Mouse (Mus musculus) forebrain, embryonic 11.5 days (tissue): ENCODE measurements around the gene Sema6c. TPM values are rescaled to one million over a fixed set of nuclear protein-coding genes. Genes with fewer than 3 reads are reported as not detected.

Experiments used
- ATAC-seq: fragments of 200-750 bp; cut with Nextera tagmentation; replicated peaks from 2 replicates; pipeline ENCODE4 v1.8.0; 2017; ENCODE audit warnings: moderate TSS enrichment; ENCODE audit not compliant: low FRiP score
- DNase-seq: peaks from one replicate; pipeline ENCODE4 v3.0.0-alpha.2; 2017; ENCODE audit warnings: low spot score
- H3K27ac ChIP-seq: fragments of 300-500 bp; sonication (generic); 2 replicates; pipeline ENCODE4 v1.5.1; 2014; ENCODE audit warnings: low read depth, low read length
- H3K27me3 ChIP-seq: fragments of 300-500 bp; sonication (generic); 2 replicates; pipeline ENCODE4 v1.6.1; 2014; ENCODE audit warnings: mild to moderate bottlenecking, low read length, mixed read lengths; ENCODE audit not compliant: control insufficient read depth, insufficient read depth
- H3K36me3 ChIP-seq: fragments of 300-500 bp; sonication (generic); 2 replicates; pipeline ENCODE4 v1.6.1; 2014; ENCODE audit warnings: mild to moderate bottlenecking, low read length, moderate library complexity, mixed read lengths; ENCODE audit not compliant: control insufficient read depth, insufficient read depth
- H3K4me1 ChIP-seq: fragments of 300-500 bp; sonication (generic); replicated peaks from 2 replicates; pipeline ENCODE4 v1.6.1; 2014; ENCODE audit warnings: low read length, mixed read lengths; ENCODE audit not compliant: control insufficient read depth, insufficient read depth
- H3K4me2 ChIP-seq: fragments of 300-500 bp; sonication (generic); 2 replicates; pipeline ENCODE4 v1.6.1; 2014; ENCODE audit warnings: low read depth, mild to moderate bottlenecking, low read length, moderate library complexity, mixed read lengths; ENCODE audit not compliant: severe bottlenecking
- H3K4me3 ChIP-seq: fragments of 300-500 bp; sonication (generic); 2 replicates; pipeline ENCODE4 v1.5.1; 2014; ENCODE audit warnings: low read depth, low read length
- H3K9ac ChIP-seq: fragments of 300-500 bp; sonication (generic); 2 replicates; pipeline ENCODE4 v1.6.1; 2014; ENCODE audit warnings: low read length
- H3K9me3 ChIP-seq: fragments of 300-500 bp; sonication (generic); 2 replicates; pipeline ENCODE4 v1.6.1; 2016; ENCODE audit warnings: low read length, mixed read lengths; ENCODE audit not compliant: control insufficient read depth
- WGBS: fragments of 180-500 bp; shearing (Covaris S2); extraction: QIAGEN DNeasy Blood & Tissue Kit; methylation state at CpG from one replicate; pipeline ENCODE4 v1.1.7; 2014; 5-methylcytosine and 5-hydroxymethylcytosine counted together
- polyA plus RNA-seq: library from polyadenylated mRNA; unstranded; fragments of >200 nt; fragmentation: Nextera tagmentation; extraction: Ambion mirVana; gene quantifications from 2 replicates; pipeline ENCODE4 v1.2.1, GENCODE M21; 2014

Gene Sema6c
- polyA plus RNA-seq, 1 experiment from 2014 or later, result 17.6 TPM

- no peak overlapping the region for H3K9ac ChIP-seq
- ATAC-seq (no peak), DNase-seq (no peak)
- H3K27ac ChIP-seq, result no peak overlapping the region
- no peaks in the 10 kb centered on the region for H3K36me3 ChIP-seq
- H3K4me2 ChIP-seq, result no peak overlapping the region
- H3K4me3 ChIP-seq, result no peak overlapping the region
- 76% methylated on average over 25 of the region's 25 CpGs for WGBS
- H3K27me3 ChIP-seq, result no peaks in the 10 kb centered on the region
- 0 out of 2 replicates have a peak, but pooled peaks cover 2% of the 10 kb centered on the region for H3K4me1 ChIP-seq
- H3K9me3 ChIP-seq, result no peaks in the 10 kb centered on the region
Observed at GRCm38 (mm10) chr3:95139586-95140288, 20.5 kb upstream of the Sema6c start.

- WGBS, result 59% methylated on average over 18 of the region's 18 CpGs
- no peak overlapping the region for H3K4me2 ChIP-seq
- H3K27me3 ChIP-seq, result no peaks in the 10 kb centered on the region
- H3K36me3 ChIP-seq, result no peaks in the 10 kb centered on the region
- 0 out of 2 replicates have a peak, but pooled peaks cover 2% of the 10 kb centered on the region for H3K4me1 ChIP-seq
- ATAC-seq, result no peak
- no peak overlapping the region for H3K4me3 ChIP-seq
- DNase-seq, result no peak
- H3K9me3 ChIP-seq, result no peaks in the 10 kb centered on the region
- H3K27ac ChIP-seq, result no peak overlapping the region
- H3K9ac ChIP-seq, result no peak overlapping the region
Observed at GRCm38 (mm10) chr3:95140289-95140595, 20.0 kb upstream of the Sema6c start.

- Histone ChIP-seq H3K9me3 (no peaks in the 10 kb centered on the region), H3K4me2 (no peak overlapping the region), H3K9ac (no peak overlapping the region), H3K36me3 (no peaks in the 10 kb centered on the region), H3K27me3 (no peaks in the 10 kb centered on the region), H3K4me3 (no peak overlapping the region), H3K27ac (no peak overlapping the region), H3K4me1 (no peaks in the 10 kb centered on the region)
- ATAC-seq, result no peak
- no peak for DNase-seq
- 95% methylated on average over 6 of the region's 6 CpGs for WGBS
Observed at GRCm38 (mm10) chr3:95140795-95141194, 19.5 kb upstream of the Sema6c start.

GRCm38 (mm10) chr3:95141474-95141873, 18.8 kb upstream of the Sema6c start:
- Histone ChIP-seq H3K4me3 (no peak overlapping the region), H3K9ac (no peak overlapping the region), H3K27me3 (no peaks in the 10 kb centered on the region), H3K27ac (no peak overlapping the region), H3K4me1 (no peaks in the 10 kb centered on the region), H3K9me3 (no peaks in the 10 kb centered on the region), H3K4me2 (no peak overlapping the region), H3K36me3 (no peaks in the 10 kb centered on the region)
- 94% methylated on average over 9 of the region's 9 CpGs for WGBS
- DNase-seq (no peak), ATAC-seq (no peak)

- 85% methylated on average over 10 of the region's 10 CpGs for WGBS
- no peak within 1 kb of the TSS for H3K4me2 ChIP-seq
- H3K4me3 ChIP-seq, result no peak within 1 kb of the TSS
- DNase-seq (no peak), ATAC-seq (no peak)
- no peak within 1 kb of the TSS for H3K27ac ChIP-seq
- H3K27me3 ChIP-seq, result no peaks in the 10 kb centered on the region
- no peak within 1 kb of the TSS for H3K9ac ChIP-seq
- H3K36me3 ChIP-seq, result no peaks in the 10 kb centered on the region
- H3K9me3 ChIP-seq, result no peaks in the 10 kb centered on the region
- no peaks in the 10 kb centered on the region for H3K4me1 ChIP-seq
Observed at GRCm38 (mm10) chr3:95141952-95142616, 18.2 kb upstream of the Sema6c start, which contains the start of gene Tnfaip8l2. Tnfaip8l2 (minus strand) TSS chr3:95142360.

GRCm38 (mm10) chr3:95142617-95143011, 17.6 kb upstream of the Sema6c start:
- H3K9ac ChIP-seq, result no peak overlapping the region
- H3K4me3 ChIP-seq, result no peak overlapping the region
- WGBS, result 11% methylated on average over 5 of the region's 5 CpGs
- no peak overlapping the region for H3K27ac ChIP-seq
- DNase-seq (peak; percentile 89), ATAC-seq (0 out of 2 replicates have a peak, but pooled peaks have one; percentile 21)
- H3K4me1 ChIP-seq, result no peaks in the 10 kb centered on the region
- H3K27me3 ChIP-seq, result no peaks in the 10 kb centered on the region
- no peak overlapping the region for H3K4me2 ChIP-seq
- H3K9me3 ChIP-seq, result no peaks in the 10 kb centered on the region
- H3K36me3 ChIP-seq, result no peaks in the 10 kb centered on the region

- WGBS, result 59% methylated on average over 3 of the region's 3 CpGs
Observed at GRCm38 (mm10) chr3:95147924-95148323, 12.3 kb upstream of the Sema6c start.

GRCm38 (mm10) chr3:95153874-95154273, 6.4 kb upstream of the Sema6c start:
- H3K4me3 ChIP-seq, result no peak overlapping the region
- WGBS, result 49% methylated on average over 4 of the region's 4 CpGs

More at GRCm38 (mm10) chr3:95147924-95148323, 12.3 kb upstream of the Sema6c start:
- ATAC-seq (no peak), DNase-seq (no peak)
- Histone ChIP-seq H3K27ac (no peak overlapping the region), H3K9me3 (no peaks in the 10 kb centered on the region), H3K9ac (no peak overlapping the region), H3K4me3 (no peak overlapping the region), H3K36me3 (no peaks in the 10 kb centered on the region), H3K4me2 (no peak overlapping the region), H3K27me3 (no peaks in the 10 kb centered on the region), H3K4me1 (no peaks in the 10 kb centered on the region)

More at GRCm38 (mm10) chr3:95153874-95154273, 6.4 kb upstream of the Sema6c start:
- Histone ChIP-seq H3K27ac (no peak overlapping the region), H3K36me3 (no peaks in the 10 kb centered on the region), H3K9ac (no peak overlapping the region), H3K4me2 (no peak overlapping the region), H3K4me1 (no peaks in the 10 kb centered on the region), H3K9me3 (no peaks in the 10 kb centered on the region), H3K27me3 (0 out of 2 replicates have a peak, but pooled peaks cover 1% of the 10 kb centered on the region)
- DNase-seq, result no peak
- ATAC-seq, result no peak
